Mouse (Mus musculus): ENCODE data around the gene Efcab9.
A peak's percentile ranks its signal among the peaks of the same experiment; 100 is the strongest.

The Efcab9 gene

GRCm38 (mm10) chr11:32531871-32532764, at the start of gene Efcab9:
Efcab9 (minus strand) TSS chr11:32532081.
- DNase-seq = peak; percentile 51

DNA sequence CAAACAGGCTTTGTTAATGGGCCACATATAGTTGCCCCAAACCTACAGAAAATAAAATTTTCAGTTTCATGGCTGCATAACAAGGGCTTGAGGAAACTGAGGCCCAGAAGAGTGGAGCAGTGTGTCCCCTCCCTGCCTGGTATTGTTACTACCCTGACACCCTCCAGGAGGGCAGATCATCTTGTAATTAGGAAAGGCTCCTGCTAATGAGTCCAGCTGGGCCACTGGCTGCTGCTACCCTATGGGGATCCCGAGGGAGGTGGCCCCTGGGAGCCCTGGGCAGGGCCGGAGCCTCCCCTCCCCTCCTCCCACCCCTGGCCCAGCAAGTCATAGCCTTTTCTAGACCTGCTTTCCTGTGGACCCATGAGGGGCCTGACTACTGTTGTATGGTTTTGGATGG, 49.1 kb upstream of the Efcab9 start:
- no peak for DNase-seq

- peak; percentile 72 for DNase-seq
These were observed 48.5 kb upstream of the Efcab9 start for GRCm38 (mm10) chr11:32580305-32580947.

- DNase-seq = no peak
These were observed 44.8 kb upstream of the Efcab9 start for GRCm38 (mm10) chr11:32576760-32577050.

GRCm38 (mm10) chr11:32575964-32576759, 44.3 kb upstream of the Efcab9 start:
- DNase-seq = no peak

GRCm38 (mm10) chr11:32573669-32574068, 41.8 kb upstream of the Efcab9 start:
- no peak for DNase-seq

DNA sequence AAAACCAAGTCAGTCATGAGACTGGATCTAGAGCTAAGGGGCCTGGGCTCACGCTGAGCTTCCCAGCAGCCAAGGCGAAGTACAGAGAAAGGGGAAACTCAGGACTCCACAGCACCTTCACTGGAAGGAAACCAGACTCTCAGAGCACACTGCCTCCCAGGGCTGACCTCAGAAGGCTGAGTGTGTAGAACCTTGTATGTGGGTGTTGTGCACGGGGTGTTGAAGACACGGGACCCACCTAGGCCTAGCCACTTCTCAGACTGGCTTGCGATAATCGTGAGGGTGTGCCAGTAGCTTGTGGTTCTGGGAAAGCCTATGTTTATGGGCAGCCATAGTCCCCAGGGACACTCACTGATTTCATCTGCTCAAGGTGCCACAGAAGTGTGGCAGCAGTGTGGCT, 39.2 kb upstream of the Efcab9 start:
- DNase-seq = no peak

DNA sequence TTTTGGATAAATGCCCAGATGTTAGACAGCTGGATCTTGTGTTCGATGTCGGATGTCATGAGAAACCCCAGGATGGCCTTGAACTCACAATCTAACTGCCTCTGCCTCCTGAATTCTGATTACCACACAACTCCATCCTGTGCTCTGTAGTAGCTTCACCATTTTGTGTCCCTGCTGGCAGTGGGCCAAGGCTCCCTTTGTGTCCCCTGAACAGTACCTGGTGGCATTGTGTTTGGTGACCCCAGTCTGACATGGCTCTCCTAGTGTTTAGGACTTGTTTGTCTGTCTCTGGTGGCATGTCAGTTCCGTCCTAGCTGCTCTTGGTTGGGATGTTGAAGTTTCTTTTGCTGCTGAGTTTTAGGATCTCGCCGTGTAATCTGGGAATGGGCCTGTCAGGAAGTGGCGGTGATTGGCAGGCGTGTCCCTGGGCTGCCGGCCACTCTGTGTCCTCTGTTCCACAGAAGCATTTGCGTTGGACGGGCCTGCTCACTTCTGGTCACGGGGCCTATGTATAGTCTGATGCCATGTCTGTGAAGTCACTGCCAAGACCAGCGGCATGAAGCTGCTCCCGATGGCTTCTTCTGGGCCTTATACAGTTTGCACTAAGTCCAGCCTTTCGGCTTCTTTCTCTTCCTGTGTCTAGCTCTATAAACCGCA, 36.9 kb upstream of the Efcab9 start:
- DNase-seq = no peak

- no peak for DNase-seq
These were observed 36.2 kb upstream of the Efcab9 start for GRCm38 (mm10) chr11:32568060-32568459.

DNA sequence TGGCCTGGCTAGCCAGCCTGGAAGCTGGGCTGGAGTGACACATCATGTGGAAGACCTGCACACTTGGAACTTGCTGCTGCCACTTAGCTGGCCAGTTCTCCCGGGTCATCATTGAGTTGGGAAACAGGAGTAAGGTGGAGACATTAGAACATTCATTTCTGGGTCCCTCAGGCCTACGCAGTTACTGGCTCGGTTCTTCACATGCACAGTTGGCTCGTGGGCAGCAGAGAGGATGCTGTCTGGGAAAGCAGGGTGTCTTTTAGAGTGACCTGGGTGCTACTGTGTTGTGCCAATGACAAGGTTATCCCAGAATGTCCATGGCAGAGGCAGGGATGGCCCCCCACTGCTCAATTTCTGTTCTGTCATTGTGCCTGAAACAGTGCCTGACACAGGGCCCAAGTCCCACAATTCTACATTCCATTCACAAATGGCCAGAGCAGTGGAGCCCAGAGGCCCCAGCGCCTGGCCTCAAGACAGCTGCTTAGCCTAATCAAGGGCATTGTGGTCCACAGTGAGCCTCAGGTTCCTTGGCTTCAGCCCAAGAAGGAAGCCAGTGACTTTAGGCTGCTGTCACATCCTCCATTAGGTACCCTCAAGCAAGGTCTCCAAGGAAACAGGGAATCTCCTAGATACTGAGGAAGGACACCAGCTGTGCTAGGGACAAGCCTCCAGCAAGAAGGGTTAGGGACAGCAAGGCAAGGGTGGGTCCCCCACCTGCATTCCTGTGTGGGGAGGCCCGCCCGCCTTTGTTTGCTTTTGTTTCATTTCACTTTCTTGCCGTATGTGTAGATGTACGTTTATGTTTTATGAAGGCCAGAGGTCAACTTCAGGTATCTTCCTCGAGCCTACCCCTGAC, 35.3 kb upstream of the Efcab9 start:
- no peak for DNase-seq

GRCm38 (mm10) chr11:32566184-32566583, 34.3 kb upstream of the Efcab9 start:
- DNase-seq = no peak

- no peak for DNase-seq
These were observed 33.2 kb upstream of the Efcab9 start for GRCm38 (mm10) chr11:32565088-32565487.

DNA sequence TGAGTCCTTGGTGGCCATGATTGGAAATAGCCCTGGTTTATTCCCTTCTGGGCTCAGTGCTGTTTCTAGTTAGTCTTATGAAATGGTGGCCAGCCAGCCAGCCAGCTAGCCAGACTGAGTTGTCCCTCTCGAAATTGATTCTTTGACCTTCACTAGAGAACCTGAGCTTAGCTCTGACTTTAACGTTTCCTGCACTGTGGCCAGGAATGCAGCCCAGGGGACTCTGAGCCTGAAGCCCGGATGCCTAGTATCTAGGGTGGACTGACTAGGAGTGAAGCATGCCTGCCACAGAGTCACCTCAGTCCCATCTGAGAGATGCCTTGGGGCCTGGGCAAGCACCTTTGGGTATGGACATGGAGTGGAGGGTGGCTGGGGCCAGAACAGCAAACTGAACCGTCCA, 32.7 kb upstream of the Efcab9 start:
- no peak for DNase-seq

- no peak for DNase-seq
These were observed 31.8 kb upstream of the Efcab9 start for GRCm38 (mm10) chr11:32563660-32564059.

DNA sequence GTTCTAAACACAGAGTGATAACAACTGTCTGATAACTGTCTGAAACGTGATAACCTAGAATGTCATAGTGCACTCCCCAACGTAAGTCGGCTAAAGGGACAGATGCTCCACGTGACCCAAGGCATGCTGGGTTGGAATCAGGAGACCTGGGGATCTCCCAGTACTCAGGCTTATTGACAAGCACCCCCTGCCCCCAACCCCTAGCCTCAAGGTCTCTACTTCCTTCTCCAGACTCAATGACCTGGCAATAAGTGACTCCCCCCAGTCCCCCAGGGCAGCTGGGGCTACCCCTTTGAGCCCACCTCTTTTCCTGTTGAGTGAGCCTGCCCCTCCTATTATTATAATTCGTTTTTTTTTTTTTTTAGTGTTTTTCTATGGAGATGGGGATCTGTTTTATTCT, 30.8 kb upstream of the Efcab9 start:
- DNase-seq = no peak

GRCm38 (mm10) chr11:32561465-32562355, 29.8 kb upstream of the Efcab9 start:
- DNase-seq = no peak

DNA sequence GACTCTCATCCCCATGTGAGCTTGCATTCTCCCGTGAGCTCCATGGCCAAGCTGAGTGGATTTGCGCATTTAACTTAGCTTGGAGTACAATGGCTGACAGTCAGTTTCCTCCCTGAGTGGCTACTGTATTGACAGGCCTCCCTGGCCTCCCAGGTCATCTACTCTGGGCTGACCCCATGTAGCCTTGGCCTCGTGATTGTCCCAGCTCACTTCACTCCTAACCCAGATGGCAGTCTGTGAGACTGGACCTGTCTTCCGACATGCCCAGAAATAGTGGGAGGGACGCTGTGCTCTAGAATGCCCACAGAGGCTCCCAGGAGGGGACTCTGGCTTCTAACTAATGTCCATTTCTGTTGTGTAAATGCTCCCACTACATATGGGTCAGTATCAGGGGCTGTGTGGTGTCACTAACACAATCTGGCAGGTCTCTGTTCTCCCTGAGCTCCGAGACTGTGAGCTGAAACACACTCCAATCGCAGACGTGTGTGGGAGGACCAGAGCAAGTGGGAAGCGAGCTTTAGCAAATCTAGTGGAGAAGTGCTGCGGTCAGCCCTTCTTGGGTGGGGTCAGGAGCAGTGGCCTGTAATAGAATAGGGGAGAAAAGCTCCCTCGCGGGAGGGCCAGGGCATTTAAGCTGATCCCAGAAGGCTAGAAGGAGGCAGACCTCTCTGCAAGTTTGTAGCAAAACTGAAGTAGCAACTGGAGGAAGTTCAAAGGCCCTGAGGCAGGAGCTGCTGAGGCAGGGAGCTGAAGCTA, 28.3 kb upstream of the Efcab9 start:
- DNase-seq = no peak

DNA sequence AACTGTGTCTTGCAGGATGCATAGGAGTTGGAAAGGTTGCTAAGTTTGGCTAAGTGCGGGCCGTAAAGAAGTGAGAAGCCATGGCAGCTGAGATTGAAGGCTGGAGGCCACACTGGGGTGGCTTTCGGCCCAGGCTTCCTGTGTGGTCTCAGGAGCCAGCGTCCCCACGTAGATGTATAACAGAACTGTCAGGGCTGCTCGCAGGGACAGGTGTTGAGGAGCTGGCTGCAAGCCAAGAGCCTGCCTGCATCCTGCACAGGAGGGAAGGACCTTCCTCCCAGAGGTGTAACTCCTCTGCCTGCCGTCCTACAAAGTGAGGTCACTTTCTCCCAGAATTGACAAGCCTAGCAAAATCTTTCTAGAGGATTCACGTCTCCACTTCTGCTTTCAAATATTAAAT, 26.8 kb upstream of the Efcab9 start:
- DNase-seq = peak; percentile 71

DNA sequence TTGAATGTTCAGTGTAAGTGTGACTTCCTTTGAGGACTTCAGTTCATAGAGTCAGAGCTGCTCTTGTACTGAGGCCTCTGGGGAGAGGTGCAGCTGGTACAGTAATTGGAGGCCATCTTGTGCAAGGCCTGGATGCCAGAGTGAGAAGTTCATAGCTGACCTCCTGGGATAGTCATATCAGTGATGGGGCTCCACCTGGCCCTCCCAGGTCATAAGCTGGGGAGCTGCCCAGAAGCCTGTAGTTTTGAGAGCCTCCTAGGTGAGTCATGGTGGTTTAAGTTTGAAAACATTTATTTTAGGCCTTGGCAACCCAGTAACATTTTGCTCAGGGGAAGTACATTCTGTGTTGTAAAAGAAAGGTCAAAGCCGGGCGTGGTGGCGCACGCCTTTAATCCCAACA, 26.1 kb upstream of the Efcab9 start:
- no peak for DNase-seq

DNA sequence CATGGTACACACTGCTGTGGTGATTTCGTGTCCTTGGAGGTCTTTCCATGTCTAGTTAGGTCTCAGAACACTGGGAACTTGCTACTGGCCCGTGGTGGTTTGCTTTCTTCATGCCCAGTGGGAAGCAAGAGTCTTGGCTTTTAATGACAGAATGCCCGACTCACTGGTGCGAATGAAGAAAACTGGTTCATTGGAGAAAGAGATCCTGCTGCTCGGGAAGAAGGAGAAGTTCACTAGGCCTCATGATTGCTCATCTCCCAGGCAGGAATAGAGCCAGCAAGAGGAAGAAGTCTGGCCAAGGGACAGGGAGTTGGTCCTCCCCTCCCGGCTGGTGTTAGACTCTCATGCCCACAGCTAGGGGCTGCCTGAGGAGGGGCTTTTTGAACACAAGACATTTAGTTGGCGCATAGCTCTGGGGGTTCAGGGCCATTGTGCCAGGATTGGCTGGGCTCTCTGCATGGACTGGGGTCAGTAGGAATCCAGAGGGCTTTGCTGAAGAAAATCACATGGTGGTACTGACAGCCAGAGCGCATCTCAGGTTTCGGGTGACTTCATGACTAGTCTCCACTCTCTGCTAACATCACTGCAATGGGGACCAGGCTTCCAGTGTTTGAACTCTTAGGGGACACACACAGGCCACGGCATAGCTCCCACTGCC, 24.6 kb upstream of the Efcab9 start:
- no peak for DNase-seq
